19 mouse cellular contexts compared by ENCODE assay signal in genomic region chr2:52839868-52840267, GRCm38 (mm10). TPM values are rescaled to one million over a fixed set of nuclear protein-coding genes. Genes with fewer than 3 reads are reported as not detected.
DNase-seq lines count a peak whose midpoint lies in the region; ATAC-seq lines count a peak whose summit lies in the region.
"Had no signal": no experiment of that assay in that cellular context is flagged by ENCODE, and none has a peak within 500 bp of the region (broad histone marks: within the 10 kb centered on the region; RNA-seq: fewer than 3 reads in every experiment).

No protein-coding gene starts in this region.

- H3K9me3 ChIP-seq in midbrain, embryonic 14.5 days (ENCODE audit: control insufficient read depth, low read length) = no peaks in the 10 kb centered on the region
- no peaks in the 10 kb centered on the region for H3K9me3 ChIP-seq in midbrain, embryonic 10.5 days (replicated peaks)
- no peaks in the 10 kb centered on the region for H3K9me3 ChIP-seq in forebrain, embryonic 16.5 days (ENCODE audit: control insufficient read depth, low read length)
- H3K9me3 ChIP-seq: embryonic facial prominence, embryonic 12.5 days; heart, embryonic 10.5 days had no signal

- no peak overlapping the region for H3K4me2 ChIP-seq in midbrain, embryonic 14.5 days (ENCODE audit: low read length)
- no peak overlapping the region for H3K4me2 ChIP-seq in forebrain, embryonic 16.5 days (ENCODE audit: low read length)
- H3K4me2 ChIP-seq: embryonic facial prominence, embryonic 12.5 days had no signal

- no peaks in the 10 kb centered on the region for H3K4me1 ChIP-seq in midbrain, embryonic 14.5 days (ENCODE audit: control insufficient read depth, insufficient read depth, low read length)
- 0 out of 2 replicates have a peak, but pooled peaks cover 3% of the 10 kb centered on the region for H3K4me1 ChIP-seq in midbrain, embryonic 10.5 days
- peaks cover 12% of the 10 kb centered on the region for H3K4me1 ChIP-seq in forebrain, embryonic 16.5 days (replicated peaks; ENCODE audit: control insufficient read depth, insufficient read depth, low read length)
- H3K4me1 ChIP-seq: embryonic facial prominence, embryonic 12.5 days; heart, embryonic 10.5 days had no signal

- no peaks in the 10 kb centered on the region for H3K27me3 ChIP-seq in midbrain, embryonic 14.5 days (ENCODE audit: control insufficient read depth, insufficient read depth, low read length)
- H3K27me3 ChIP-seq in midbrain, embryonic 10.5 days (ENCODE audit: low read depth, poor library complexity, severe bottlenecking) = peaks cover 6% of the 10 kb centered on the region; the same call in 1 of the 2 replicates
- no peaks in the 10 kb centered on the region for H3K27me3 ChIP-seq in forebrain, embryonic 16.5 days (replicated peaks; ENCODE audit: control insufficient read depth, insufficient read depth, low read length)
- H3K27me3 ChIP-seq: embryonic facial prominence, embryonic 12.5 days had no signal

- WGBS in midbrain, embryonic 14.5 days = 71% methylated on average over 3 of the region's 3 CpGs
- WGBS in midbrain, embryonic 10.5 days = 80% methylated on average over 3 of the region's 3 CpGs
- 33% methylated on average over 3 of the region's 3 CpGs for WGBS in forebrain, embryonic 16.5 days

- no peak overlapping the region for H3K9ac ChIP-seq in midbrain, embryonic 14.5 days (replicated peaks; ENCODE audit: low read length)
- no peak overlapping the region for H3K9ac ChIP-seq in forebrain, embryonic 16.5 days (replicated peaks; ENCODE audit: low read depth, low read length)
- H3K9ac ChIP-seq: embryonic facial prominence, embryonic 12.5 days had no signal

- intact Hi-C loops in heart, postnatal 36 days (cut with DNase I) = no loop called here

- H3K4me3 ChIP-seq in midbrain, embryonic 14.5 days (replicated peaks; ENCODE audit: low read depth, low read length) = no peak overlapping the region
- H3K4me3 ChIP-seq in midbrain, embryonic 10.5 days = no peak overlapping the region
- no peak overlapping the region for H3K4me3 ChIP-seq in forebrain, embryonic 16.5 days (replicated peaks; ENCODE audit: low read length)
- H3K4me3 ChIP-seq: embryonic facial prominence, embryonic 12.5 days; heart, embryonic 10.5 days had no signal

- ATAC-seq in midbrain, embryonic 14.5 days (ENCODE audit: low FRiP score, low TSS enrichment) = no peak
- ATAC-seq in forebrain, embryonic 16.5 days = peak; percentile 91
- ATAC-seq: intestine, embryonic 16.5 days had no signal

- no peak overlapping the region for H3K27ac ChIP-seq in midbrain, embryonic 14.5 days (replicated peaks; ENCODE audit: low read depth, low read length)
- no peak overlapping the region for H3K27ac ChIP-seq in midbrain, embryonic 10.5 days (replicated peaks)
- H3K27ac ChIP-seq in forebrain, embryonic 16.5 days (ENCODE audit: low read length) = no peak overlapping the region
- H3K27ac ChIP-seq: embryonic facial prominence, embryonic 12.5 days; heart, embryonic 10.5 days had no signal

- DNase-seq in cerebellum, postnatal 14 days = peak; percentile 15 to 24
- DNase-seq in cerebellum, adult 8-10 months = no peak
- DNase-seq in heart, adult 11 months = peak; percentile 29
- no peak for DNase-seq in heart, postnatal 36 days
- peak; percentile 11 for DNase-seq in midbrain, embryonic 14.5 days
- no peak for DNase-seq in midbrain, embryonic 10.5 days (ENCODE audit: low spot score)
- no peak for DNase-seq in kidney, postnatal 14 days
- DNase-seq: adrenal gland, postnatal 10 days; cerebellum, adult 11-12 months; cerebellum, adult 9-11 months; gastrocnemius, postnatal 36 days; heart, adult 18-20 months; heart, postnatal 10 days; kidney, adult 2 months had no signal

- H3K36me3 ChIP-seq in midbrain, embryonic 14.5 days (ENCODE audit: control insufficient read depth, insufficient read depth, low read length) = no peaks in the 10 kb centered on the region
- no peaks in the 10 kb centered on the region for H3K36me3 ChIP-seq in midbrain, embryonic 10.5 days
- no peaks in the 10 kb centered on the region for H3K36me3 ChIP-seq in forebrain, embryonic 16.5 days (ENCODE audit: control insufficient read depth, insufficient read depth)
- H3K36me3 ChIP-seq: embryonic facial prominence, embryonic 12.5 days; heart, embryonic 10.5 days had no signal

RNA-seq across cellular contexts. Expression of gene Fmnl2, which starts 17.8 kb away (rescaled TPM):
- 1 to 10 TPM; 5.6 to 6.8 TPM for total RNA-seq in heart, postnatal 36 days (2021)
- 17.2 and 18.1 TPM in 2 replicates for polyA plus RNA-seq in midbrain, embryonic 14.5 days (2014; fragmentation: Nextera tagmentation; extraction: Ambion mirVana)
- 6.6 and 6.7 TPM in 2 replicates for polyA plus RNA-seq in midbrain, embryonic 10.5 days (2016; fragmentation: Nextera tagmentation; extraction: Ambion mirVana)
- 15.5 and 18.5 TPM in 2 replicates for polyA plus RNA-seq in forebrain, embryonic 16.5 days (2015; fragmentation: Nextera tagmentation; extraction: Ambion mirVana)
- total RNA-seq: MEL had no signal

Comparison
In these comparisons a context has a peak if more than half of its experiments do, and no peak if none do; other contexts are left out.
1. DNase-seq: peak in cerebellum, postnatal 14 days (2 of 2), heart, adult 11 months (single experiment) and midbrain, embryonic 14.5 days (single experiment); none in cerebellum, adult 8-10 months (single experiment), heart, postnatal 36 days (0 of 2), midbrain, embryonic 10.5 days (single experiment) and kidney, postnatal 14 days (single experiment).